Mouse (Mus musculus) megakaryocyte-erythroid progenitor cell, adult 5-6 weeks (primary cell): Measurements from ENCODE around the gene Cpeb4. TPM values are rescaled to one million over a fixed set of nuclear protein-coding genes. Genes with fewer than 3 reads are reported as not detected.
"Not testable (repeated sequence)": the region's sequence is repeated elsewhere in the genome, so short reads cannot be mapped to it uniquely, and the experiment has no call there.

Experiments
- ATAC-seq: replicated peaks from 2 replicates; pipeline ENCODE4 v1.8.0; 2016; ENCODE audit warnings: mild to moderate bottlenecking, inconsistent platforms; ENCODE audit not compliant: severe bottlenecking, poor library complexity, low FRiP score, low TSS enrichment
- total RNA-seq, 2 experiments: library from RNA; stranded (forward) in 1 of 2; stranded (reverse) in 1 of 2; fragments of 200-1000, 215-1000 nt in 1 of 2; fragments of >200 nt in 1 of 2; fragmentation: Nextera tagmentation in 1 of 2; gene quantifications; 2 replicates each; pipeline ENCODE4 v1.2.3; 2014 to 2017

Gene Cpeb4
- total RNA-seq, 2 experiments from 2014 or later = 9.9 to 13.2 TPM

GRCm38 (mm10) chr11:31948462-31949330, 76.7 kb downstream of the Cpeb4 start:
- ATAC-seq = peak; percentile 36; the same call in 1 of the 2 replicates

- peak; percentile 95 for ATAC-seq
Observed at GRCm38 (mm10) chr11:31949331-31949785, 77.3 kb downstream of the Cpeb4 start.

GRCm38 (mm10) chr11:31960071-31960470, 88.1 kb downstream of the Cpeb4 start:
- no peak for ATAC-seq

- no peak for ATAC-seq
Observed at GRCm38 (mm10) chr11:31963993-31964392, 92.0 kb downstream of the Cpeb4 start.

GRCm38 (mm10) chr11:31965256-31966134, 93.5 kb downstream of the Cpeb4 start, which contains the start of gene 4930524B15Rik:
4930524B15Rik (plus strand) TSS chr11:31965592.
- ATAC-seq = no peak

GRCm38 (mm10) chr11:31974132-31974531, 102.1 kb downstream of the Cpeb4 start:
- ATAC-seq = no peak

- ATAC-seq = no peak
Observed at GRCm38 (mm10) chr11:31974826-31975225, 102.8 kb downstream of the Cpeb4 start.

GRCm38 (mm10) chr11:31975678-31976077, 103.7 kb downstream of the Cpeb4 start:
- no peak for ATAC-seq

- no peak for ATAC-seq
Observed at GRCm38 (mm10) chr11:31976137-31976536, 104.1 kb downstream of the Cpeb4 start.

- ATAC-seq = not testable (repeated sequence)
Observed at GRCm38 (mm10) chr11:31980089-31980488, 108.1 kb downstream of the Cpeb4 start.

GRCm38 (mm10) chr11:31981830-31982229, 109.8 kb downstream of the Cpeb4 start:
- no peak for ATAC-seq

GRCm38 (mm10) chr11:31982247-31982943, 110.4 kb downstream of the Cpeb4 start:
- ATAC-seq = not testable (repeated sequence)

- no peak for ATAC-seq
Observed at GRCm38 (mm10) chr11:31983249-31983648, 111.2 kb downstream of the Cpeb4 start.

GRCm38 (mm10) chr11:31984786-31985185, 112.8 kb downstream of the Cpeb4 start:
- ATAC-seq = no peak

Other genes with a start within 250 kb of the Cpeb4 start
- 6.9 and 12.2 TPM in 2 replicates for gene Bod1, start 200.3 kb upstream of the Cpeb4 start, total RNA-seq (2014; fragmentation: Nextera tagmentation)
- 8.6 and 10.4 TPM in 2 replicates for gene Bod1, start 200.3 kb upstream of the Cpeb4 start, total RNA-seq (2017)
- gene 4930524B15Rik, start 93.4 kb downstream of the Cpeb4 start, total RNA-seq (2014; fragmentation: Nextera tagmentation) = not detected in 2 replicates
- gene 4930524B15Rik, start 93.4 kb downstream of the Cpeb4 start, total RNA-seq (2017) = not detected in 2 replicates
- gene Nsg2, start 128.3 kb downstream of the Cpeb4 start, total RNA-seq (2014; fragmentation: Nextera tagmentation) = 1.0 and 1.9 TPM in 2 replicates
- 0.52 and 0.88 TPM in 2 replicates for gene Nsg2, start 128.3 kb downstream of the Cpeb4 start, total RNA-seq (2017)